Mouse (Mus musculus): ENCODE results near the gene D930048N14Rik.

Gene D930048N14Rik

DNA sequence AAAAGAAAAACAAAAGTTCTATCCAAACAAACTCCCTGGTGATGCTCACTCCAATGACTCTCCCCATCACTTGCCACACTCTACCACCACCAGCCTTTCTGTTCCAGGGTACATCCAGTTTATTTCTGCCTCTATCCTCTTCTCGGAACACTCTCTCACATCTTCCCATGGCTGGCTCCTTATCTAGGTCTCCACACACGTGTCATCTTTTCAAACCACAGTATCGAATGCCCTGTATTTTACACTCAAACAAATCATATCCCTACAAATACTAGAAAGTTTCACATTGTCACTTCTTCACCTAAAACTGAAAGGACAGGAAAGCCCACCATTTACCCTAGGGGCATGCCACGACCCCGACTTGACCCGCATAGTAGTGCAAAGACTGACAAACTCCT, 15.6 kb upstream of the D930048N14Rik start:
- H3K9me3 ChIP-seq (ENCODE audit: low read length) = no peaks in the 10 kb centered on the region
- H3K27me3 ChIP-seq (ENCODE audit: insufficient read depth, low read length) = no peaks in the 10 kb centered on the region
- peaks cover 87% of the 10 kb centered on the region for H3K4me1 ChIP-seq (replicated peaks; ENCODE audit: low read depth, low read length)
- peaks cover 53% of the 10 kb centered on the region for H3K36me3 ChIP-seq (ENCODE audit: insufficient read depth, low read length)
- no peak for TF ChIP-seq POU5F1 (IDR thresholded peaks at IDR 0.05; ENCODE audit: borderline replicate concordance, low read length)
- TF ChIP-seq CTCF (conservative IDR thresholded peaks at IDR 0.05; ENCODE audit: low read length) = no peak
- TF ChIP-seq NANOG (IDR thresholded peaks at IDR 0.05; ENCODE audit: borderline replicate concordance, low read length) = no peak
- H3K4me3 ChIP-seq (replicated peaks; ENCODE audit: low read length) = peak overlapping the region; percentile 92

DNA sequence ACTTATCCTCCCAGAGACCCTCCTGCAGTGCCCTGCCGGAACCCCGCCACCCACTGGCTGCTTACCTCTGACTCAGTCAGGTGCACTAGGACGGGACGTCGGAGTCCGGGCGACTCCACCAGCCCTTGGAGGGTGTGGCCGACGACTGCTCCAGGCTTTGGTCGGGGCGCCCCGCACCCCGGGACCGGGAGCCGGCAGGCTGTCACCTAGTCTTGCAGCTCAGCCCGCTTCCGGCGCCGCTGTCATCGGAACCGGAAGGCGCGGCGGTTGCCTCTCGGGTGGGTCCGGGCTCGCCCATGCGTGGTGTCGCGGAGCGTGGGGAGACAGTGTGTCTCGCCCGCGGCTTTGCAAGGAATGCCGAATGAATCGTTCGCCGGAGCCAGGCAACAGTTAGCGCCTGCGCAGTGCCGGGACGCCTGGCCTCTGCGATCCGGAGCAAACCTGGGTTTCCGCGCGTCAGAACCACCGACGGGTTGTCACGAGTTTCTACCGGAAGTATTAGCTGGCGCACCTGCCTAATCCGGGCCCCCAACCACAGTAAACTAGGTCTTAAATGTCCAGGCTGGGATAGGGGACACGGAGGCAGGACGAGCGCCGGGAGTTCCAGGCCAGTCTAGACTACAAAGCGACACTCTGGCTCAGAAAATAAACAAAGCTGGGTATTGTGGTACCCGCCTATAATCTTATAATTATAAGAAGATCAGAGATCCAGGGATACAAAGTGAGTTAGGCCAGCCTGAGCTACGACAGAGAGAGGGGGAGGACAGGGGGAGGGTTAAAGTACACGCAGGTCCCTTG, 15.0 kb upstream of the D930048N14Rik start, which contains the start of gene Rmnd5b:
Gene Rmnd5b (minus strand): TSS at position 372 of the 798 bp plus-strand sequence.
- no peaks in the 10 kb centered on the region for H3K27me3 ChIP-seq (ENCODE audit: insufficient read depth, low read length)
- TF ChIP-seq POU5F1 (IDR thresholded peaks at IDR 0.05; ENCODE audit: borderline replicate concordance, low read length) = no peak
- no peak for TF ChIP-seq NANOG (IDR thresholded peaks at IDR 0.05; ENCODE audit: borderline replicate concordance, low read length)
- no peak for TF ChIP-seq CTCF (conservative IDR thresholded peaks at IDR 0.05; ENCODE audit: low read length)
- no peaks in the 10 kb centered on the region for H3K9me3 ChIP-seq (ENCODE audit: low read length)
- peaks cover 53% of the 10 kb centered on the region for H3K36me3 ChIP-seq (ENCODE audit: insufficient read depth, low read length)
- H3K4me1 ChIP-seq (replicated peaks; ENCODE audit: low read depth, low read length) = peaks cover 87% of the 10 kb centered on the region
- peak within 1 kb of the TSS; percentile 92 for H3K4me3 ChIP-seq (replicated peaks; ENCODE audit: low read length)

DNA sequence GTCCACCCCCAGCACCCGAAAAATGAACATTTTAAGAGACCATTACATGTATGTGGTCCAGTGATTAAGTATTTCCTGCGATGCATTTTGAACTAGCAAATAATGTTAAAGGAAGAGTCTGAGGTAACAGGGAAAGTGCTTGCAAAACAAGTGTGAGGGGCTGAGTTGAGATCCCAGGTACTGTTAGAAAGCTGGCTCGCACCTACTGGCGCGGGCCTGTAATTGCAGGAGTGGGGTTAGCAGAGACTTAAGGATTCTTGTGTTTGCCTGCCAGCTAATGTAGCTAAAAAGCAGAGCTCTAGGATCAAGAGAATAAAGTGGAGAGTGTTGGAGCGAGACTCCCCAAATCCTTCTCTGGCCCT, 14.4 kb upstream of the D930048N14Rik start:
- Histone ChIP-seq H3K4me3 (replicated peaks; ENCODE audit: low read length) (peak overlapping the region; percentile 92), H3K36me3 (ENCODE audit: insufficient read depth, low read length) (peaks cover 53% of the 10 kb centered on the region), H3K4me1 (replicated peaks; ENCODE audit: low read depth, low read length) (peaks cover 87% of the 10 kb centered on the region), H3K27me3 (ENCODE audit: insufficient read depth, low read length) (no peaks in the 10 kb centered on the region), H3K9me3 (ENCODE audit: low read length) (no peaks in the 10 kb centered on the region)
- TF ChIP-seq NANOG (IDR thresholded peaks at IDR 0.05; ENCODE audit: borderline replicate concordance, low read length) = no peak
- TF ChIP-seq CTCF (conservative IDR thresholded peaks at IDR 0.05; ENCODE audit: low read length) = peak; percentile 80

DNA sequence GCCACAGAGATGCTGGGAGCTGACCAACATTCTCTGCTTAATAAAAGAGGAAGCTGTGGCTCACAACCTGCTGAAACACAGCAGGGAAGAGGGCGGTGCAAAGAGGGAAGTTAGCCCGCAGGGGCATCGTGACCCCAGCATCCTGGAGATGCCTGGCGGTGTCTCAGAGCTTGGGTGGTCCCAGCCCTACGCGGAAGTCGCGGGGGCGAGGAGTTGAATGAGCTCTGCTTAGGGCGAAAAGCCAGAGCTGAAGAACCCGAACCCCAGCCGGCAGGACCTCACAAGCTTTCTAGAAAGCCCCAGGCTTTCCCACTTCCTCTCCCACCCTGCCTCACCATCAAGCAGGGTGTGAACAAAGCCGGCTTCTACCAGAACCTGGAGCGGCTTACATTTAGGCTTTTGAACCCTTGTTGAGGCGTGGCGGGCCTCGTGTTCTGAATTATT, 12.8 kb upstream of the D930048N14Rik start:
- TF ChIP-seq POU5F1 (IDR thresholded peaks at IDR 0.05; ENCODE audit: borderline replicate concordance, low read length) (no peak), CTCF (conservative IDR thresholded peaks at IDR 0.05; ENCODE audit: low read length) (no peak), NANOG (IDR thresholded peaks at IDR 0.05; ENCODE audit: borderline replicate concordance, low read length) (no peak; the same call in 1 of the 2 replicates)
- H3K9me3 ChIP-seq (ENCODE audit: low read length) = no peaks in the 10 kb centered on the region
- H3K36me3 ChIP-seq (ENCODE audit: insufficient read depth, low read length) = peaks cover 53% of the 10 kb centered on the region
- peak overlapping the region; percentile 13 for H3K4me3 ChIP-seq (replicated peaks; ENCODE audit: low read length)
- peaks cover 87% of the 10 kb centered on the region for H3K4me1 ChIP-seq (replicated peaks; ENCODE audit: low read depth, low read length)
- no peaks in the 10 kb centered on the region for H3K27me3 ChIP-seq (ENCODE audit: insufficient read depth, low read length)

DNA sequence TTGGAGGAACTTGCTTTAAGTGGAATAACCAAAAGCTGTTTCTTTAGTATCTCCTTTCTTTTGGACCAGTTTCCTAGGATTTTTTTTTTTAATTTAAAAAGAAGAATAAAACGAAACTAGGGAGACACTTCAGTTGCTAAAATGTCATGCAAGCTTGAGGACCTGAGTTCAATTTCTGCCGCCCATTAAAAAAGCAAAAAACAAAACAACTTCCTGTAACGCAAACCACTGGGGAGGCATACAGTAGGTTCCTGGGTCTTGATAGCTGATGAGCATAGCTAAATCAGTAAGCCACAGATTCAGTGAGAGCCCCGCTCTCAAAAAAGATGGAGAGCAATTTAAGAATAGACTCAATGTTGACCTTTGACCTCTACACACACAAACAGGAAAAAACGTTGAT, 12.3 kb upstream of the D930048N14Rik start:
- Histone ChIP-seq H3K36me3 (ENCODE audit: insufficient read depth, low read length) (peaks cover 53% of the 10 kb centered on the region), H3K9me3 (ENCODE audit: low read length) (no peaks in the 10 kb centered on the region), H3K27me3 (ENCODE audit: insufficient read depth, low read length) (no peaks in the 10 kb centered on the region), H3K4me1 (replicated peaks; ENCODE audit: low read depth, low read length) (peaks cover 87% of the 10 kb centered on the region), H3K4me3 (replicated peaks; ENCODE audit: low read length) (peak overlapping the region; percentile 13; the same call in 1 of the 2 replicates)
- TF ChIP-seq NANOG (IDR thresholded peaks at IDR 0.05; ENCODE audit: borderline replicate concordance, low read length) = no peak
- no peak for TF ChIP-seq POU5F1 (IDR thresholded peaks at IDR 0.05; ENCODE audit: borderline replicate concordance, low read length)
- TF ChIP-seq CTCF (conservative IDR thresholded peaks at IDR 0.05; ENCODE audit: low read length) = no peak

DNA sequence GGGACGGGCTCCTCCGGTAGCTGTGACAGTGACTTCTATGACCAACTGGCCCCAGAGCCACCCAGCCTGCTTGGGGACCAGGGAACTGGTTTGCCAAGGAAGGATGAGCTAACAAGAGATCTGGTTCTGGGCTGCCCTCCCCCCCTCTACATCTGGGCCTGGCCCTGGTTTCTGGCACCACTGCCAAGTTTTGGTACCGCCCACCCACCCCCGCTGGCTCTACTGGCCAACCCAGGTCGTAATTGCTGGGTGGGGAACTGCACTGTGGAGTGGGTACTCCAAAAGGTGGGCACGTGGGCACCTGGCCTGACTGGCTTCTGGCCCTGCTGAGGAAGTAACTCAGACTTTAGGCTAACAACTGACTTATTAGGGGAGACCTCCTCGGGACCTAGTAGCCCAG, 10.0 kb upstream of the D930048N14Rik start:
- Histone ChIP-seq H3K9me3 (ENCODE audit: low read length) (no peaks in the 10 kb centered on the region), H3K27me3 (ENCODE audit: insufficient read depth, low read length) (no peaks in the 10 kb centered on the region), H3K4me3 (replicated peaks; ENCODE audit: low read length) (peak overlapping the region; percentile 1), H3K4me1 (replicated peaks; ENCODE audit: low read depth, low read length) (peaks cover 92% of the 10 kb centered on the region), H3K36me3 (ENCODE audit: insufficient read depth, low read length) (peaks cover 65% of the 10 kb centered on the region)
- TF ChIP-seq NANOG (IDR thresholded peaks at IDR 0.05; ENCODE audit: borderline replicate concordance, low read length) (no peak), CTCF (conservative IDR thresholded peaks at IDR 0.05; ENCODE audit: low read length) (no peak), POU5F1 (IDR thresholded peaks at IDR 0.05; ENCODE audit: borderline replicate concordance, low read length) (no peak)

DNA sequence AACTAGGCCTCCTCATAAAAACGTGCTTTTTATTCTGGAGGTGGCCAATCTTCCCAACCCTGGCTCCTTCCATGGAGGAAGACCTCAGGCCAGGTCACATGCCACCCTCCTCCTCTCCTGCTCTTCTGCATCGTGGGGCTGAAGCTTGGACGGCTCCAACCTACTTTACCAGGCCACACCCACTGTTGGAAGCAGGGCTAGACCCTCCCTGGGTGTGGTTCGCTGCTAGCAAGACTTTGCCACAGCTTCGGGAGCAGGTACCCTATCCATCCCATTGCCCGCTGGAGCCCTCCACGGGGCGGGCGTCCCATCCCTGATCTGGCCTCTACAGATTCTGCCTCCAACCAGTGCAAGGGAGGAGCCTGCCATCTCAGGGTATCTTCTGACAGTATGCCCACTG, 7.6 kb upstream of the D930048N14Rik start:
- Histone ChIP-seq H3K4me1 (replicated peaks; ENCODE audit: low read depth, low read length) (peaks cover 99% of the 10 kb centered on the region), H3K4me3 (replicated peaks; ENCODE audit: low read length) (peak overlapping the region; percentile 97), H3K36me3 (ENCODE audit: insufficient read depth, low read length) (peaks cover 86% of the 10 kb centered on the region), H3K27me3 (ENCODE audit: insufficient read depth, low read length) (no peaks in the 10 kb centered on the region), H3K9me3 (ENCODE audit: low read length) (no peaks in the 10 kb centered on the region)
- TF ChIP-seq NANOG (IDR thresholded peaks at IDR 0.05; ENCODE audit: borderline replicate concordance, low read length) (no peak), CTCF (conservative IDR thresholded peaks at IDR 0.05; ENCODE audit: low read length) (no peak), POU5F1 (IDR thresholded peaks at IDR 0.05; ENCODE audit: borderline replicate concordance, low read length) (no peak)

DNA sequence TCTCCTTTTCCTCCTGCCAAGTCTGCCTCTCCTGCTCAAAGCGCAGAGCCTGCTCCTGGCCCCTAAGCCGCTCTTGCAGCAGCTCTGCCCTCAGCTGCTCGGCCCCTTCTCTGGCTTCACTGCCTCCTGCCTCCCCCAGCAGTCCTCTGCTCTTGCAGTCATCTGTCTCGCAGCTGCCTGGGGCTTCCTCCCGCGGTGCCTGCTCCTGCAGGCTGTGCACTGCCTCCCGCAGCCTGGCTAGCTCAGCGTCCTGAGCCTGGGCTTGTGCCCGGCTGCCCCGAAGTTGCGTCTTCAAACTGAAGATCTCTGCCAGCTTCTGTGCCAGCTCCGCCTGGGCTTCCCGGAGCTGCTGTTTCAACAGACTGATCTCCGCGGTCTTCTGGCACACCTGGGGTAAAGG, 7.0 kb upstream of the D930048N14Rik start:
- peaks cover 99% of the 10 kb centered on the region for H3K4me1 ChIP-seq (replicated peaks; ENCODE audit: low read depth, low read length)
- TF ChIP-seq CTCF (conservative IDR thresholded peaks at IDR 0.05; ENCODE audit: low read length) = no peak
- no peak for TF ChIP-seq POU5F1 (IDR thresholded peaks at IDR 0.05; ENCODE audit: borderline replicate concordance, low read length)
- TF ChIP-seq NANOG (IDR thresholded peaks at IDR 0.05; ENCODE audit: borderline replicate concordance, low read length) = no peak
- H3K9me3 ChIP-seq (ENCODE audit: low read length) = no peaks in the 10 kb centered on the region

More for the DNA sequence above, 7.0 kb upstream of the D930048N14Rik start:
- Histone ChIP-seq H3K4me3 (replicated peaks; ENCODE audit: low read length) (peak overlapping the region; percentile 97), H3K27me3 (ENCODE audit: insufficient read depth, low read length) (no peaks in the 10 kb centered on the region), H3K36me3 (ENCODE audit: insufficient read depth, low read length) (peaks cover 91% of the 10 kb centered on the region)
